Mouse (Mus musculus): ENCODE measurements around the gene Uchl4. TPM values are rescaled to one million over a fixed set of nuclear protein-coding genes. Genes with fewer than 3 reads are reported as not detected.

Uchl4 gene
- total and polyA plus RNA-seq, 2 experiments from 2014 or later = 1.1 TPM; not detected in 1

- TF ChIP-seq EP300 (IDR thresholded peaks at IDR 0.05; ENCODE audit: low read depth) (no peak), CTCF (IDR thresholded peaks at IDR 0.05; ENCODE audit: low read depth) (no peak)
- Histone ChIP-seq H3K27me3 (ENCODE audit: control insufficient read depth, insufficient read depth, low read length) (no peaks in the 10 kb centered on the region), H3K9me3 (replicated peaks; ENCODE audit: control insufficient read depth, low read length) (no peaks in the 10 kb centered on the region), H3K4me3 (ENCODE audit: low read depth, low read length) (no peak overlapping the region), H3K4me2 (ENCODE audit: low read depth, low read length) (peak overlapping the region; percentile 29), H3K4me1 (ENCODE audit: control insufficient read depth, insufficient read depth) (peaks cover 24% of the 10 kb centered on the region), H3K9ac (replicated peaks; ENCODE audit: low read depth, low read length) (no peak overlapping the region), H3K36me3 (replicated peaks; ENCODE audit: control insufficient read depth, insufficient read depth, low read length) (no peaks in the 10 kb centered on the region), H3K27ac (ENCODE audit: low read depth) (peak overlapping the region; percentile 57)
- peak; percentile 57; the same call in 1 of the 2 replicates for ATAC-seq (ENCODE audit: insufficient read depth, low read depth)
- peak; percentile 35 for DNase-seq (ENCODE audit: low spot score)
- WGBS = 43% methylated on average over 9 of the region's 9 CpGs
Observed at GRCm38 (mm10) chr9:64232257-64232957, 2.6 kb upstream of the Uchl4 start.

- no peak for TF ChIP-seq CTCF (IDR thresholded peaks at IDR 0.05; ENCODE audit: low read depth)
- no peak; the same call in 1 of the 2 replicates for ATAC-seq (ENCODE audit: insufficient read depth, low read depth)
- Histone ChIP-seq H3K27ac (ENCODE audit: low read depth) (0 out of 2 replicates have a peak overlapping the region, but pooled peaks have one; percentile 56), H3K4me2 (ENCODE audit: low read depth, low read length) (no peak overlapping the region), H3K9ac (replicated peaks; ENCODE audit: low read depth, low read length) (no peak overlapping the region), H3K4me3 (ENCODE audit: low read depth, low read length) (no peak overlapping the region), H3K27me3 (ENCODE audit: control insufficient read depth, insufficient read depth, low read length) (no peaks in the 10 kb centered on the region), H3K9me3 (replicated peaks; ENCODE audit: control insufficient read depth, low read length) (no peaks in the 10 kb centered on the region), H3K36me3 (replicated peaks; ENCODE audit: control insufficient read depth, insufficient read depth, low read length) (no peaks in the 10 kb centered on the region), H3K4me1 (ENCODE audit: control insufficient read depth, insufficient read depth) (peaks cover 18% of the 10 kb centered on the region; the same call in 1 of the 2 replicates)
- no peak for DNase-seq (ENCODE audit: low spot score)
- whole genome bisulfite sequencing = 69% methylated on average over 5 of the region's 5 CpGs
Observed at GRCm38 (mm10) chr9:64233656-64234055, 1.3 kb upstream of the Uchl4 start.

GRCm38 (mm10) chr9:64236056-64236455 lies 1.1 kb downstream of the Uchl4 start:
- TF ChIP-seq CTCF (IDR thresholded peaks at IDR 0.05; ENCODE audit: low read depth) = no peak
- no peak for TF ChIP-seq EP300 (IDR thresholded peaks at IDR 0.05; ENCODE audit: low read depth)
- Histone ChIP-seq H3K9me3 (replicated peaks; ENCODE audit: control insufficient read depth, low read length) (no peaks in the 10 kb centered on the region), H3K36me3 (replicated peaks; ENCODE audit: control insufficient read depth, insufficient read depth, low read length) (no peaks in the 10 kb centered on the region), H3K4me3 (ENCODE audit: low read depth, low read length) (no peak overlapping the region), H3K27me3 (ENCODE audit: control insufficient read depth, insufficient read depth, low read length) (no peaks in the 10 kb centered on the region), H3K27ac (ENCODE audit: low read depth) (no peak overlapping the region), H3K4me1 (ENCODE audit: control insufficient read depth, insufficient read depth) (peaks cover 23% of the 10 kb centered on the region), H3K4me2 (ENCODE audit: low read depth, low read length) (no peak overlapping the region), H3K9ac (replicated peaks; ENCODE audit: low read depth, low read length) (no peak overlapping the region)
- 94% methylated on average over 7 of the region's 7 CpGs for WGBS
- DNase-seq (ENCODE audit: low spot score) = no peak
- ATAC-seq (ENCODE audit: insufficient read depth, low read depth) = no peak

- Histone ChIP-seq H3K9ac (replicated peaks; ENCODE audit: low read depth, low read length) (no peak overlapping the region), H3K27ac (ENCODE audit: low read depth) (no peak overlapping the region), H3K27me3 (ENCODE audit: control insufficient read depth, insufficient read depth, low read length) (no peaks in the 10 kb centered on the region), H3K4me3 (ENCODE audit: low read depth, low read length) (no peak overlapping the region), H3K36me3 (replicated peaks; ENCODE audit: control insufficient read depth, insufficient read depth, low read length) (no peaks in the 10 kb centered on the region), H3K4me1 (ENCODE audit: control insufficient read depth, insufficient read depth) (peaks cover 8% of the 10 kb centered on the region), H3K9me3 (replicated peaks; ENCODE audit: control insufficient read depth, low read length) (no peaks in the 10 kb centered on the region), H3K4me2 (ENCODE audit: low read depth, low read length) (peak overlapping the region; percentile 28; the same call in 1 of the 2 replicates)
- DNase-seq (ENCODE audit: low spot score) = no peak
- ATAC-seq (ENCODE audit: insufficient read depth, low read depth) = no peak
- WGBS = 61% methylated on average over 2 of the region's 2 CpGs
- TF ChIP-seq CTCF (IDR thresholded peaks at IDR 0.05; ENCODE audit: low read depth) = no peak
- no peak for TF ChIP-seq EP300 (IDR thresholded peaks at IDR 0.05; ENCODE audit: low read depth)
Observed at GRCm38 (mm10) chr9:64240116-64240515, 5.1 kb downstream of the Uchl4 start.

GRCm38 (mm10) chr9:64240681-64241080 lies 5.7 kb downstream of the Uchl4 start:
- Histone ChIP-seq H3K4me1 (ENCODE audit: control insufficient read depth, insufficient read depth) (peaks cover 8% of the 10 kb centered on the region), H3K27ac (ENCODE audit: low read depth) (peak overlapping the region; percentile 30; the same call in 1 of the 2 replicates), H3K4me3 (ENCODE audit: low read depth, low read length) (no peak overlapping the region), H3K4me2 (ENCODE audit: low read depth, low read length) (peak overlapping the region; percentile 28), H3K9ac (replicated peaks; ENCODE audit: low read depth, low read length) (no peak overlapping the region), H3K9me3 (replicated peaks; ENCODE audit: control insufficient read depth, low read length) (no peaks in the 10 kb centered on the region), H3K36me3 (replicated peaks; ENCODE audit: control insufficient read depth, insufficient read depth, low read length) (no peaks in the 10 kb centered on the region), H3K27me3 (ENCODE audit: control insufficient read depth, insufficient read depth, low read length) (no peaks in the 10 kb centered on the region)
- peak; percentile 33 for DNase-seq (ENCODE audit: low spot score)
- no peak for TF ChIP-seq CTCF (IDR thresholded peaks at IDR 0.05; ENCODE audit: low read depth)
- no peak for TF ChIP-seq EP300 (IDR thresholded peaks at IDR 0.05; ENCODE audit: low read depth)
- no peak for ATAC-seq (ENCODE audit: insufficient read depth, low read depth)
- WGBS = 13% methylated on average over 8 of the region's 8 CpGs
